Mouse (Mus musculus) neural tube, embryonic 11.5 days (tissue): ENCODE results near the gene Fbxw19. TPM values are rescaled to one million over a fixed set of nuclear protein-coding genes. Genes with fewer than 3 reads are reported as not detected.
"Not testable (repeated sequence)": the region's sequence is repeated elsewhere in the genome, so short reads cannot be mapped to it uniquely, and the experiment has no call there.

Source experiments
- ATAC-seq: fragments of 200-750 bp; cut with Nextera tagmentation; 2 replicates; pipeline ENCODE4 v1.8.0; 2017; ENCODE audit warnings: moderate number of reproducible peaks, mild to moderate bottlenecking, moderate TSS enrichment, moderate library complexity; ENCODE audit not compliant: insufficient read depth, low FRiP score, low TSS enrichment
- DNase-seq: peaks from one replicate; pipeline ENCODE4 v3.0.0-alpha.2; 2015; ENCODE audit warnings: low spot score
- H3K27ac ChIP-seq: fragments of 300-500 bp; sonication (generic); 2 replicates; pipeline ENCODE4 v1.5.1; 2014; ENCODE audit warnings: low read depth, mild to moderate bottlenecking, low read length
- H3K27me3 ChIP-seq: fragments of 300-500 bp; sonication (generic); 2 replicates; pipeline ENCODE4 v1.6.1; 2014; ENCODE audit warnings: mild to moderate bottlenecking, low read length, mixed read lengths; ENCODE audit not compliant: control insufficient read depth, insufficient read depth
- H3K36me3 ChIP-seq: fragments of 300-500 bp; sonication (generic); 2 replicates; pipeline ENCODE4 v1.6.1; 2014; ENCODE audit warnings: mild to moderate bottlenecking, low read length, moderate library complexity, mixed read lengths; ENCODE audit not compliant: control insufficient read depth, insufficient read depth
- H3K4me1 ChIP-seq: fragments of 300-500 bp; sonication (generic); 2 replicates; pipeline ENCODE4 v1.6.1; 2014; ENCODE audit warnings: low read length, mixed read lengths; ENCODE audit not compliant: control insufficient read depth, insufficient read depth
- H3K4me2 ChIP-seq: fragments of 300-500 bp; sonication (generic); 2 replicates; pipeline ENCODE4 v1.6.1; 2014; ENCODE audit warnings: low read depth, mild to moderate bottlenecking, moderate library complexity
- H3K4me3 ChIP-seq: fragments of 300-500 bp; sonication (generic); 2 replicates; pipeline ENCODE4 v1.5.1; 2014; ENCODE audit warnings: low read depth, low read length
- H3K9ac ChIP-seq: fragments of 300-500 bp; sonication (generic); 2 replicates; pipeline ENCODE4 v1.6.1; 2014; ENCODE audit warnings: mild to moderate bottlenecking, low read length
- H3K9me3 ChIP-seq: fragments of 300-500 bp; sonication (generic); 2 replicates; pipeline ENCODE4 v1.6.1; 2016; ENCODE audit warnings: low read length; ENCODE audit not compliant: control insufficient read depth
- WGBS: fragments of 180-500 bp; shearing (Covaris S2); extraction: QIAGEN DNeasy Blood & Tissue Kit; methylation state at CpG from one replicate; pipeline ENCODE4 v1.1.7; 2014; 5-methylcytosine and 5-hydroxymethylcytosine counted together
- polyA plus RNA-seq: library from polyadenylated mRNA; unstranded; fragments of >200 nt; fragmentation: Nextera tagmentation; extraction: Ambion mirVana; gene quantifications from 2 replicates; pipeline ENCODE4 v1.2.1, GENCODE M21; 2014

Fbxw19 gene
- not detected in 2 replicates for polyA plus RNA-seq

GRCm38 (mm10) chr9:109495775-109496174 lies at the start of gene Fbxw19:
TSS of gene Fbxw19 (minus strand) at chr9:109495875.
- not testable (repeated sequence) for H3K9ac ChIP-seq, H3K27me3 ChIP-seq, H3K9me3 ChIP-seq, H3K4me3 ChIP-seq, H3K27ac ChIP-seq, ATAC-seq, H3K36me3 ChIP-seq, H3K4me1 ChIP-seq, H3K4me2 ChIP-seq, DNase-seq
- WGBS, result 91% methylated on average over 1 of the region's 1 CpGs

DNA sequence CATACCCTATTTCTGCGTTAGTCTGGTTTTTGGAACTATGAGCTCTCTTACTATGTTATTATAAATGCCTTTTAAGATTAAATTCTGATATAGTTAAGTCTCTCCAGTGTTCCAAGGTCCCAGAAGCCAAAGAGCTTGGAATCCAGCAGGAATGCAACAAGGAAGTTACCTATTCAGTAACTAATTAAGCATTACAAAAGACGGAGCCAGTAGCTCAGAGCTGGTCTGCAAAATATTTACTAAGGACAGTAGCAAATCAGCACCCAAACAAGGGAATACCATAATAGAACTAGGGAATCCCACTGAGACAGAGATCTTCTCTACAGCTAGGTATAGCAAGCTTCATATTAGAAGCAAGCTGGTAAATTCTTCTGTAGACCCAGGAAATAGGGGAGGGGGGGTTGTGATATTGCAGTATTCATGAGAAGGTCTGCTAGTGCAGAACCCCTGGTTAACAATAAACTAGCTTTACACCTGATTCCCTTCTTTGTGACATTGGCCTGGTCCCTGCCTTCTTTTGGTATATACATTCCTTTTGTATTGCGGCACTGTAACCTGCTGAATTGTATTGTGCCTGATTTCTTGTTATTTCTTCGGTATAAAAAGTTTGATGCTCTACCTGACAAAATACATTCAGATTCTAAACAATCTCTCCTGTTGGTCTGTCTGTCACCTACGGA lies 27.9 kb upstream of the Fbxw19 start:
- Histone ChIP-seq H3K4me3 (no peak overlapping the region), H3K4me2 (no peak overlapping the region), H3K27ac (no peak overlapping the region), H3K4me1 (no peaks in the 10 kb centered on the region), H3K36me3 (no peaks in the 10 kb centered on the region), H3K27me3 (no peaks in the 10 kb centered on the region), H3K9ac (no peak overlapping the region), H3K9me3 (no peaks in the 10 kb centered on the region)
- DNase-seq, result no peak
- 82% methylated on average over 5 of the region's 5 CpGs for WGBS
- no peak for ATAC-seq

DNA sequence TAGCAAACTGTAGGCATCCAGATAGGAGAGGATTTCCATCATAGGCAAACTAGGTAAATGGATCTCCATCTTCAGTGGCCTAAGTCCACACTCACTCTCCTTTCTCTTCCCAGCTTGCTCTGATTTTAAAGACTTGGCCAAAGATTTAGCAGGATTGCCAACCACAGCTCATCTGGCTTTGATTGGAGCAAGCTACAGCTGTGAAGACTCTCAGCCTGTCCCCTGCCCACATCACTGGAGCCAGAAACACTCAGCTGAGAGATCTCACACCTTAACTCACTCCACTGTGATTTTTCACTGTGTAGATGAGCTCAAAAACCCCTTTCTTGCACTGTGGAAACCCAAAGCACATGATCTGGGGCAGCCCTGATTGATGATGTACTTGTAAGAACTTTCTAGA lies 46.6 kb downstream of the Fbxw19 start, which contains the start of gene Fbxw16:
Gene Fbxw16, minus strand, starts transcription at position 101 of the 400 bp plus-strand sequence.
- Histone ChIP-seq H3K9me3 (no peaks in the 10 kb centered on the region), H3K9ac (no peak within 1 kb of the TSS), H3K27ac (no peak within 1 kb of the TSS), H3K4me1 (no peaks in the 10 kb centered on the region), H3K4me2 (no peak within 1 kb of the TSS), H3K4me3 (no peak within 1 kb of the TSS), H3K27me3 (no peaks in the 10 kb centered on the region), H3K36me3 (no peaks in the 10 kb centered on the region)
- DNase-seq (no peak), ATAC-seq (no peak)

DNA sequence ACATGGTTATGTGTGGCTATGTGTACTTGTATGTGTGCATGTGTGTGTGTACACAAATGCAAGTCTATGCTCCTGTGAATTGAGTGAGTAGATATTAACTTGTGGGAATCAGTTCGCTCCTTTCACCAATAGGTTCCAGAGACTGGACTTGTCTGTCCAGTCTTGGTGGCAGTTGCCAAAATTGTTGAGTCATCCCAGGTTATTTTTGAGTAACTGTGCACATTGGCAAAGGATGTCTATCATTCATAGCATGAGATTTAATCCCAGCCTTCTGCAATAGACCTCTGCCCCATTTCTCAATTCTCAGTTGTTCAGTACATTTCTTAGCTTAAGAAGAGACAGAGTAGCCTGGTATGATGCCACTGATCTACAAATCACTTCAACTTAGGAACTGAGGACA lies 62.7 kb downstream of the Fbxw19 start:
- 88% methylated on average over 1 of the region's 1 CpGs for WGBS
- Histone ChIP-seq H3K4me1 (no peaks in the 10 kb centered on the region), H3K4me3 (no peak overlapping the region), H3K27me3 (no peaks in the 10 kb centered on the region), H3K27ac (no peak overlapping the region), H3K9ac (no peak overlapping the region), H3K4me2 (no peak overlapping the region), H3K9me3 (no peaks in the 10 kb centered on the region), H3K36me3 (no peaks in the 10 kb centered on the region)
- ATAC-seq (no peak), DNase-seq (no peak)

Other genes with a start within 250 kb of the Fbxw19 start
- not detected in 2 replicates for gene Fbxw14, start 208.2 kb downstream of the Fbxw19 start, polyA plus RNA-seq
- gene Fbxw28, start 156.2 kb downstream of the Fbxw19 start, polyA plus RNA-seq, result not detected in 2 replicates
- not detected in 2 replicates for gene Fbxw22, start 91.6 kb downstream of the Fbxw19 start, polyA plus RNA-seq
- gene Fbxw16, start 46.7 kb downstream of the Fbxw19 start, polyA plus RNA-seq, result not detected in 2 replicates
- not detected in 2 replicates for gene Fbxw15, start 72.4 kb upstream of the Fbxw19 start, polyA plus RNA-seq
- not detected in 2 replicates for gene Fbxw24, start 130.2 kb upstream of the Fbxw19 start, polyA plus RNA-seq
- not detected in 2 replicates for gene Fbxw25, start 168.8 kb upstream of the Fbxw19 start, polyA plus RNA-seq
- not detected in 2 replicates for gene Fbxw18, start 206.8 kb upstream of the Fbxw19 start, polyA plus RNA-seq